Mouse (Mus musculus): ENCODE measurements around the gene Smg5. TPM values are rescaled to one million over a fixed set of nuclear protein-coding genes. Genes with fewer than 3 reads are reported as not detected.
"Not testable (repeated sequence)": the region's sequence is repeated elsewhere in the genome, so short reads cannot be mapped to it uniquely, and the experiment has no call there.

The Smg5 gene
- total RNA-seq, 2 experiments from 2014 or later = 68.3 to 82.9 TPM

DNA sequence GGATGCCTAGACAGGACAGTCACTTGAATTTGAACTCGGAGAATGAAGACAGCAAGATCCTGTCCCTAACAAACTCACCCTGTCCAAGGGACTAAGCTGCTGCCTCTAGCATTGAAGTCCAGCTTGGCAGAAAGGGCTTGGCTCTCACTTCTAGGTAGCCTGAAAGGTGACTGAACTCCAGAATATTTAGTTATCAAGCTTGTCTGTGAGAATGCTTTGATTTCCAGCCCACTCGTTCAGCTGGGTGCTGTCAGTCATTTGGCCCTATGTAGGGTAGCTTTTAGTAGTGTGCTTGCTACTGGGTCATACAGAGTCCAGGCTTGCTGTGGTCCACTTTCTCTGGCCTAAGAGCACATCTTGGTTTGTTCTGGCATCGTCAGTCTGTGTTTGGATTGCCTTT, 2.9 kb downstream of the Smg5 start:
- DNase-seq (ENCODE audit: low spot score in 2 of 2) = no peak
- intact Hi-C loops (cut with DNase I) = loop anchor here (5.0 kb wide), 1 partner anchor 42 kb away; the partner anchor contains the start of genes Cct3 and Tsacc

DNA sequence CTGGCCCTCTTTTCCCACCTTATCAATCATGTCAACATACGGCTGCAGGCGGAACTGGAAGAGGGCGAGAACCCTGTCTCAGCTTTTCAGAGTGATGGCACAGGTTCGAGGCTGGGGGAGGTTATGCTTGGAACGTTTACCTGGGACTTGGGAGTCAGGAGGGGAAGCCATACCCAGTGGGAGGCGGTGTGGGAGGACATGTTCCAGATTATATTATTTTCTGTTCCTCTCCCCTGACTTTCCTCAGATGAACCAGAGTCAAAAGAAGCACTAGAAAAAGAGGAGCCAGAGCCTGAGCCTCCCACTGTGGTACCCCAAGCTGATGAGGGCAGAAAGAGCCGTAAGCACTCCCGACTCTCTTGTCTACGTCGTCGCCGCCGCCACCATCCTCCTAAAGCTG, 14.7 kb downstream of the Smg5 start:
- no peak for DNase-seq (ENCODE audit: low spot score in 2 of 2)
- intact Hi-C loops (cut with DNase I) = loop anchor here (5.0 kb wide), 1 partner anchor 38 kb away; no protein-coding TSS in a partner anchor

DNA sequence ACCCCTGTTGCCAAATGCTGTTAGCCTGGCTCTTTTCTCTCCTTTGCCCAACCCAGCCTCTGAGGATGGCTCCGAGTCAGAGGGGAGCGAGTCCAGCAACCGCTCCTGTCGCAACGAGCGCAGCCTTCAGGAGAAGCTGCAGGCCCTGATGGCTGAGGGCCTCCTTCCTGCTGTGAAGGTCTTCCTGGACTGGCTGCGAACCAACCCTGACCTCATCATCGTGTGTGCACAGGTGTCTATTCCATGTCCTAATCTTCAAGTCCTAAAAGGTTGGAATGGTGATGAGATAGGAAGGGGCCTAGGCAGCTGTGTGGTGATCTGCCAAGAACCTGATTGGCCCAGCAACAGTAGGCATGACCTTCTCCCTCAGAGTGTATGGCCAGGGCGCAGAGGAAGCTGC, 16.8 kb downstream of the Smg5 start:
- no peak for DNase-seq (ENCODE audit: low spot score in 2 of 2)
- intact Hi-C loops (cut with DNase I) = loop anchor here (5.0 kb wide), 1 partner anchor 41 kb away; no protein-coding TSS in a partner anchor

DNA sequence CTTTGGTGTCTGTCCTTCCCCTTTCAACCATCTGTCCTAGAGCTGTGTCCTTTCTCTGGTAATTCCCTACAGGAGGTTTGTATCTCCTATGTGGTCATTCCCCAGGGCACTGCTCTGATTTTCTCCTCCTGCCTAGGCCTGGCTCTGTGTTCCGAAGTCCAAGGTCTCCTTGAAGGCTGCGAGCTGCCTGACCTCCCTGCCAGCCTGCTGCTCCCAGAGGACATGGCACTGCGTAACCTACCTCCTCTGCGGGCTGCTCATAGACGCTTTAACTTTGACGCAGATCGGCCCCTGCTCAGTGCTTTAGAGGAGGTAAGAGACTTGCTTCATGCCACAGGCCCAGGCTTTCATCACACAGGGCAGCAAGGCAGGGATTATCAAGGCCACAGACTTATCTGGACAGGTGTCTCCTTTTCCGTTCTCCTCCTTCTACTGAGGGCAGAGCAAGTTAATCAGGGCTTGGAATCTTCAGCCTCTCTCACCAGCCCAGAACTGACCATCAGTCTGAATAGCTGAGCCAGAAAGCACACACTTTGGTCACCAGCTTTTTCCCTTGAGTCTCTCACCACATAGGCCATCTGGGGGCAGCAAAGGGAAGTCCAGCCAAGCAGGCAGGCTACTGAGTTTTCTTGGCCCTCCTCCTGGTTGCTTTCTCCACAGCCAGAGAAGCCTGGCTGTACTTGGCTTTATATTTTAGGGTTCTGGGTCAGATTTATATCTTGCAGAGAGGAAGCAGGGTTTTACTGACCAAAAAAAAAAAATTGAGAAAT, 18.5 kb downstream of the Smg5 start:
- intact Hi-C loops (cut with DNase I) = loop anchor here (5.0 kb wide), 1 partner anchor 42 kb away; no protein-coding TSS in a partner anchor
- no peak for DNase-seq (ENCODE audit: low spot score in 2 of 2)

DNA sequence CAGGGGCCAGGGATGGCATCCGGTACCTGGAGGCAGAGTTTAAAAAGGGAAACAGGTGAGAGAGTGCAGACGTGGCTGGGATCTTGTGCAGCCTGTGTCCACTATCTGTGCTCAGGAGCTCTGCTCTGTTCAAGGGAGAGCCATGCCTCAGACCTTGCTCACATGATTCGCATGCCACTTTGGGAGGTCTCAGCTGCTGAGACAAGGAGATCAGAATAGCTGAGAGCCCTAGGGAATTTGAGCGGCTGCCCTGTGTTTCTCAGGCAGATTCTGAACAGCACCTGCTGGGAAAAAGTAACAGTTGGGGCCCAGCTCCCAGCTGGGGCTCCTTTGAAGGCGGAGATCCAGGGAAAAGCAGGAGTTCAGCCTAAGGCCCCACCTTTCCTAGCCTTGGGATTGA, 23.5 kb downstream of the Smg5 start:
- intact Hi-C loops (cut with DNase I) = no loop called here
- DNase-seq (ENCODE audit: low spot score in 2 of 2) = no peak

DNA sequence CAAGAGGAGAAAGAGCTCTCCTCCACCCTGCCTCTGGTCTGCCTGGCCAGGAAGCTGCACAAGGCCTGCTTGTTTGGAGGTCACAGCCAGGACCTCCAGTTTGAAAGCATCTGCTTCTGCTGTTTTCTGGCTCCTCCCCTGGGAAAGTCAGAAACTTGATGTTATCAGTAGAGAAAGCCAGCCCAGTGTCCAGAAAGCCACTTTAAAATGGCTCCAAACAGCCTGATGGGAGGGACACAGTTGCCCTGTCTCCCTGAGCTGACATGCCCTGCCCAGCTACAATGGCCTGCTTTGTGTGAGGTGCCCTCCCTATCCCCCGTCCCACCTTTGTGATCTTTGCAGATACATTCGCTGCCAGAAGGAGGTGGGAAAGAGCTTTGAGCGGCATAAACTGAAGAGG, 23.9 kb downstream of the Smg5 start:
- no peak for DNase-seq (ENCODE audit: low spot score in 2 of 2)
- intact Hi-C loops (cut with DNase I) = no loop called here

DNA sequence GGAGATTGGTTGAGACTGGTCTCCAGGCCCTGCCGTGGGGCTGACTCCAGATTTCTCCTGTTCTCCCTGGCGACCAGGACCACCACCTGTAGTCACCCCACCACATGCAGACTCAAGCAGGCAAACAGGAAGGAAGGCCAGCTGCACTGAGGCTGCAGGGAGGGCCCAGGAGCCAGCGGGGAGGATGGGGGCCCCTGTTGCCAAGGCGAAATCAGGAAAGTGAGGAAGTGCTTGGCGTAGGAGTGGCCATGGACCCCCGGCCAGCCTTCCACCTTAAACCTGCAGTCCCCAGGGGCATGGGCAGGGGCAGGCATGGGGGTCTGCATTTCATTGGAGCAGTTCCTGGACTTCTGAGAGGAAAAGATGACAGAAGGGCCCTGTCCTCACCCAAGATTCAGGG, 25.0 kb downstream of the Smg5 start:
- no peak for DNase-seq (ENCODE audit: low spot score in 2 of 2)
- intact Hi-C loops (cut with DNase I) = no loop called here

DNA sequence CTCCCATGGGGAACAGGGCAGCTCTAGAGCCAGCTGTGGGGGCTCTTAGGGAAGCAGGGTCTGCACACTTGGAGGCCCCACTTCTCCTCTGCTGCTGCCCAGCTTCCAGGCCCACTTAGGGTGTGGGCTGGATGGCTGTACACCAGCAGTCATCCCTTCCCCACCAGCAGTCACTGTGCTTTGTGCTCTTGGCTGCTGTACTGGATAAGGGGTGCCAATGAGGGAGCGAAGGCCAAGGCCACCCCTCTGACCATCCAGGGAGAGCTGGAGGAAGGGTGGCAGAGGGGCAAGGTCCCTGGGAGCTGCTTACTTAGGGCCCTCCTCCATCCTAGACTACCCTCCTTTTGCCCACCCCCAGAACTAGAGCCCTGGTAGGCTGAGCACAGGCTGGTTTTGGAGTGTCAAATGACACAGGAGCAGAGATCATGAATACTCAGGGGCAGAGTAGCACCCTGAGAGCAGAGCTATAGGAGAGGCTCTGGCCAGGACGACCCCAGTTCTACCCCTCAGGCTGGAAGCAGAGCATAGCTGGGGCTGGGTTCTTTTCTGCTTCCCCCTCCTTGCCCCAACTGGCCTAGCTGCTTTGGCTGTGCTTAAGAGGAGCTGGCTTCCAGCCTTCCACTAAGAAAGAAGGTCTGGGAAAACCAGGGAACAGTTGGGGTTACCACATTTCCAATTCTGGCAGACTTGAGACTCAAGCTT, 25.7 kb downstream of the Smg5 start:
- DNase-seq (ENCODE audit: low spot score in 2 of 2) = no peak
- intact Hi-C loops (cut with DNase I) = no loop called here

DNA sequence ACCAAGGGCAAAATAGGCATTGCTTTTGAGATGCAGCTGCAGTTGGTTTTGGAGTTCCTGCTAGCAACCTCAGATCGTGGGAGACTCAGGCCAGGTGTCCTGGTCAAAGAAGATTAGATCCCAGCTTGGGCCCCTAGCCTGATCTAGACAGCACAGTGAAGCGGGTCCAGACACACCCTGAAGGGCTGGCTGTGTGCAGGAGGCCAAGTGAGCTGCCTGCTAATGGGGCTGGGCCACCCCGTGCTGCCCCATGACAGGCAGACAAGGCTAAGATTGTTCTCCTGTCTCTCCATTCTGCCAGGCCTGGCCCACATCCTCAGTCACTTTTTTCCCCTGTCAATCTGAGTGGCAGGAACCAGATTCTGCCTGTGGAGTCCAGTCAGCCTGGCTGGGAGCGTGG, 27.6 kb downstream of the Smg5 start:
- intact Hi-C loops (cut with DNase I) = no loop called here
- no peak for DNase-seq (ENCODE audit: low spot score in 2 of 2)

DNA sequence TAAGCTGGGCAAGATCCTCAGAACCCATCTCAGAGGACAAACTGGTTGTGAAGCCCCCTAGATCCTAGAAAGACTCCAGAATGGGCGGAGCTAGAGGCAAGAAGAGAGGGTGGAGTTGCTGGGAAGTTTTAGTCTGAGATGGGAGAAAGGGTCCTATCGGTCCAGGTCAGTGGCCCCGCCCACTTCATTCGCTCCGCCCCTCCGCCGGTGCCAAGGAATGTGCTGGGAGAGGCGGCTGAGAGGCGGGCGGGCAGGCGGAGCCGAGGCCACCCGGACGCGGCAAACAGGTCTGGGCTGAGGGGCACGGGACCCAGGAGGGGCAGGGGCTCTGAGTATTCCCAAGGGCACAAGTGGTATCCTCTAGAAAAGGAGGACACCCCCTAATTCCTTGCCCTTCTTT, 28.3 kb downstream of the Smg5 start, which contains the start of gene Paqr6:
Paqr6 (plus strand) TSS at position 248 of the 400 bp plus-strand sequence.
- intact Hi-C loops (cut with DNase I) = no loop called here
- DNase-seq (ENCODE audit: low spot score in 2 of 2) = no peak

DNA sequence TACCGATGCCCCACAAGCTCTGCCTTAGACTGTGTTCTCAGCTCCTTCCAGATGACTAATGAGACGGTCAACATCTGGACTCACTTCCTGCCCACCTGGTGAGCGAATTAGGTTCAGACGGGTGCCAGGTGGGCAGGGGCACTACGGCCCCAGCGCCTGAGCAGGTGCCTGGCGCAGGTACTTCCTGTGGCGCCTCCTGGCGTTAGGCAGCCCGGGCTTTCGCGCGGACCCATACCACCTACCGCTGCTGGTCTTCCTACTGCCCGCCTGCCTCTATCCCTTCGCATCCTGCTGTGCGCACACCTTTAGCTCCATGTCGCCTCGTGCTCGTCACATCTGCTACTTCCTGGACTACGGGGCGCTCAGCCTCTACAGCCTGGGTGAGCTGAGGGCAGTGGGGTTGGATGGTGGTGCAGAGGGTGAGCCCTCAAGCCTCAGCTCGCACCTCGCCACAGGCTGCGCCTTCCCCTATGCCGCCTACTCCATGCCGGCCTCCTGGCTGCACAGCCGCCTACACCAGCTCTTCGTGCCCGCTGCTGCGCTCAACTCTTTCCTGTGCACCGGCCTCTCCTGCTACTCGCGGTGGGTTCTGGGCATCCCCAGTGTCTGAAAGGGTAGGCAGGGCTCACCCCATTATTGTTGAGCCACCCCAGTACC, 29.8 kb downstream of the Smg5 start:
- DNase-seq (ENCODE audit: low spot score in 2 of 2) = peak in 1 of 2 experiments; percentile 43
- intact Hi-C loops (cut with DNase I) = no loop called here

DNA sequence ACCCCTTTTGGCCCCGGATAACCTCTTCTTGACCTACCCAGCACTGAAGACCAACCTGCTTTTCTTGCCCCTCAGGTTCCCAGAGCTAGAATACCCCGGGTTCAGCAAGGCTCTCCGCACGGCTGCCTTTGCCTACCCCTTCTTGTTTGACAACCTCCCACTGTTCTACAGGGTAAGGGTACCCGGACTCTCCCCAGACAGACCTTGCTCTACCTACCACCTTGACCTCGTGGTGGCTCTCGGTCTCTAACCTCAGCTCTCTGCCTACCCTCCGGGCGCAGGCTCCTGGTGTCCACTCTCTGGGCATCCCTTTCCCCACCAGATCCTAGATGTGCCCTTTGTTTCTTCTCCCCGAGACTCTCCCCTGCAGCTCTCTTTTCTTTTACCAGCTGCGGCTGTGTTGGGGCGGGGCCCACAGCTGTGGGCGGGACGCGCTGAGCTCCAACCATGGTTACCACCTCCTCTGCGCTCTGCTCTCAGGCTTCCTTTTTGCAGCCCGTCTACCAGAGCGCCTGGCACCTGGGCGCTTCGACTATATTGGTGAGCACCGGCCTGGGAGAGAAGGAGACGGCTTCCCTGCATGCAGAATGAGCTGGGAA, 30.9 kb downstream of the Smg5 start:
- DNase-seq (ENCODE audit: low spot score in 2 of 2) = peak; percentile 72 to 75
- intact Hi-C loops (cut with DNase I) = not testable (repeated sequence)

DNA sequence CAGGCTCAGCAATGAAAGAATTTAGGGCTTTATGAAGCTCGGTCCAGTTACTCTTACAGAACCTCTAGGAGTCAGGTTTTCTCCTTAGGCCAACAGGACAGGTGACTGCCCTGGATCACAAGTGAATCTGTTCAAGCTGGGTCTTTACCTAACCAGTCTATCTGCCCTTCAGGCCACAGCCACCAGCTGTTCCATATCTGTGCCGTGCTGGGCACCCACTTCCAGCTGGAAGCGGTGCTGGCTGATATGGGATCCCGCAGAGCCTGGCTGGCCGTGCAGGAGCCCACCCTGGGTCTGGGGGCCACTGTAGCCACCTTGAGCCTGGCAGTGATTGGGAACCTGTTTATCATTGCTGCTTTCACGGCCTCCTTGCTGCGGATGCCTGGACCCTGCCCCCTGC, 31.5 kb downstream of the Smg5 start:
- intact Hi-C loops (cut with DNase I); DNase-seq (ENCODE audit: low spot score in 2 of 2): not testable (repeated sequence)

DNA sequence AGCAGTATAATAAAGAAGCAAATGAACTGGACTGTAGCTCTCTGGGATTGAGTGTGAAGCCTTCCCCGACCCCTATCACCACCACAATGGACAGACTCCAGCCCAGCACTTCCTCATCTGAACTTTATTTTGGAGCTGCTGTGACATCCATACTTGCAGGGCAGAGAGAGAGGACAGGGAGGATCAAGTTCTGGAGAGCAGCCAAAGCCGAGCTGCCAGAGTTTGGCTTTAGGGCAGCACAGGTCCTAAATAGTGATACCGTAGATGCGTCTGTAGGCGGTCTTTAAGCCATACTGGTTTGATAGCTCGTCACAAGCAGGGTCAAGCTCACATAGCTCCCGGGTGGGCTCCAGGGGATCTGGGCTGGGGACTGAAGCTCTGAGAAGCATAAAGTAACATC, 32.5 kb downstream of the Smg5 start:
- intact Hi-C loops (cut with DNase I) = not testable (repeated sequence)

DNA sequence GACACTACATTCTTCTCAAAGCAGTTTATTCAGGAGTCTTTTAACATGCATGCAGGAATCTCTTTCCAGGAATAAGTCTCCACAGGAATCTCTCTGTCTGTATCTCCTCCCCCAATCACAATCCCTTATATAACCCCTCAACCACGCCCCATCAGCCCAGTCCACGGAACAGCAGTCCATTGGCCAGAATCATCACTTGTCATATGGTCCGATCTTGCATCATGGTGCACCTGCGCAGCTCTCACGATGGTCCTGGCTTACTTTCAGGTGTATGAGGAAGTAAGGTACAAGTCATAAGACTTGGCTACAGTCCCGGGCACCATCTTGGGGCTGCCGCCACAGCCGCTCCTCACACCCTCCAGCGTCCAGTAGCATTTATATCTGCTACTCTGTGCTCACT, 36.6 kb downstream of the Smg5 start, which contains the start of gene Bglap3:
Bglap3 (minus strand) TSS at position 101 of the 400 bp plus-strand sequence.
- intact Hi-C loops (cut with DNase I); DNase-seq (ENCODE audit: low spot score in 2 of 2): not testable (repeated sequence)

More for the DNA sequence above, 32.5 kb downstream of the Smg5 start:
- DNase-seq (ENCODE audit: low spot score in 2 of 2) = not testable (repeated sequence)

DNA sequence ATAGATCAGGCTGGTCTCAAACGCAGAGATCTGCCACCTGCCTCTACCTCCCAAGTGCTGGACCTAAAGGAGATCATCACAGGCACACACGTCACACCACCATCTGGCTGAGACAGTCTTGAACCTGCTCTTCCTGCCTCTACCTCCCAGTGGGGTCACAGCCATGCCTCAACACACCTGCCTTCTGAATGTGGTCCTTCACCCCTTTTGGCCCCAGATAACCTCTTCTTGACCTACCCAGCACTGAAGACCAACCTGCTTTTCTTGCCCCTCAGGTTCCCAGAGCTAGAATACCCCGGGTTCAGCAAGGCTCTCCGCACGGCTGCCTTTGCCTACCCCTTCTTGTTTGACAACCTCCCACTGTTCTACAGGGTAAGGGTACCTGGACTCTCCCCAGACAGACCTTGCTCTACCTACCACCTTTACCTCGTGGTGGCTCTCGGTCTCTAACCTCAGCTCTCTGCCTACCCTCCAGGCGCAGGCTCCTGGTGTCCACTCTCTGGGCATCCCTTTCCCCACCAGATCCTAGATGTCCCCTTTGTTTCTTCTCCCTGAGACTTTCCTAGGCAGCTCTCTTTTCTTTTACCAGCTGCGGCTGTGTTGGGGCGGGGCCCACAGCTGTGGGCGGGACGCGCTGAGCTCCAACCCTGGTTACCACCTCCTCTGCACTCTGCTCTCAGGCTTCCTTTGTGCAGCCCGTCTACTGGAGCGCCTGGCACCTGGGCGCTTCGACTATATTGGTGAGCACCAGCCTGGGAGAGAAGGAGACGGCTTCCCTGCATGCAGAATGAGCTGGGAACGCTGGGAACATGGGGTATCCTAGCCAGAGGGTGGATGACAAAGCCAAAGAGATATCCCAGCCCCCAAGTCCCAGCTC, 39.9 kb downstream of the Smg5 start:
- DNase-seq (ENCODE audit: low spot score in 2 of 2); intact Hi-C loops (cut with DNase I): not testable (repeated sequence)

DNA sequence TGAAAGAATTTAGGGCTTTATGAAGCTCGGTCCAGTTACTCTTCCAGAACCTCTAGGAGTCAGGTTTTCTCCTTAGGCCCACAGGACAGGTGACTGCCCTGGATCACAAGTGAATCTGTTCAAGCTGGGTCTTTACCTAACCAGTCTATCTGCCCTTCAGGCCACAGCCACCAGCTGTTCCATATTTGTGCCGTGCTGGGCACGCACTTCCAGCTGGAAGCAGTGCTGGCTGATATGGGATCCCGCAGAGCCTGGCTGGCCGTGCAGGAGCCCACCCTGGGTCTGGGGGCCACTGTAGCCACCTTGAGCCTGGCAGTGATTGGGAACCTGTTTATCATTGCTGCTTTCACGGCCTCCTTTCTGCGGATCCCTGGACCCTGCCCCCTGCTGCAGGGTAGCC, 40.6 kb downstream of the Smg5 start:
- DNase-seq (ENCODE audit: low spot score in 2 of 2); intact Hi-C loops (cut with DNase I): not testable (repeated sequence)

DNA sequence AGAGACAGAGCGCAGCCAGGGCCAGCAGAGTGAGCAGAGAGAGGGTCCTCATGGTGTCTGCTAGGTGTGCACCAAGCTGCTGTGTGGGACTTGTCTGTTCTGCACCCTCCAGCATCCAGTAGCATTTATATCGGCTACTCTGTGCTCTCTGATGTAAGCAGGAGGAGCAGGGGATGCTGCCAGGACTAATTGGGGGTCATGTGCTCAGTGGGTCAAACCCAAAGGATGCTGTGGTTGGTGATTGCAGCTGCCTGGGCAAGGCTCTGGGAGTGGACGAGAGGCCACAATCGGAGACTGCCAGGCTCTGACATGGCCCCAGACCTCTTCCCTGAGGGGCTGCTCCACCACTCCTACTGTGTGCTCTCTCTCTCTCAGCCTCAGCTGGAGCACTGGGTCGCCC, 42.5 kb downstream of the Smg5 start, which contains the start of gene Bglap2:
Bglap2 (minus strand) TSS at position 101 of the 400 bp plus-strand sequence.
- DNase-seq (ENCODE audit: low spot score in 2 of 2); intact Hi-C loops (cut with DNase I): not testable (repeated sequence)

Data from left cerebral cortex, postnatal 36 days (tissue).